Mouse (Mus musculus): ENCODE measurements around the gene Tcf3.

- no peak for TF ChIP-seq CHD2 (IDR thresholded peaks at IDR 0.05; ENCODE audit: low read depth, low read length)
- TF ChIP-seq MAFK (IDR thresholded peaks at IDR 0.05; ENCODE audit: insufficient read depth, low read depth, low read length): no peak
- TF ChIP-seq ZNF384 (IDR thresholded peaks at IDR 0.05; ENCODE audit: low read depth, low read length): no peak
- no peak for TF ChIP-seq HCFC1 (IDR thresholded peaks at IDR 0.05; ENCODE audit: borderline replicate concordance, insufficient read depth, low read length)
Observed at GRCm38 (mm10) chr10:80368392-80368791, 65.1 kb downstream of the Tcf3 start.
